Mouse (Mus musculus): ENCODE results near the gene Rapsn. TPM values are rescaled to one million over a fixed set of nuclear protein-coding genes. Genes with fewer than 3 reads are reported as not detected.
"Not testable (repeated sequence)": the region's sequence is repeated elsewhere in the genome, so short reads cannot be mapped to it uniquely, and the experiment has no call there.

The Rapsn gene
- polyA plus RNA-seq (2014; fragmentation: Nextera tagmentation; extraction: Ambion mirVana) = 2.7 and 4.4 TPM in 2 replicates

GRCm38 (mm10) chr2:91035385-91035784 is at the start of gene Rapsn:
Gene Rapsn (plus strand): TSS chr2:91035620.
- Histone ChIP-seq H3K4me1 (ENCODE audit: control insufficient read depth, insufficient read depth, low read length) (no peaks in the 10 kb centered on the region), H3K9ac (ENCODE audit: low read length) (no peak within 1 kb of the TSS), H3K36me3 (ENCODE audit: control insufficient read depth, insufficient read depth, low read length) (no peaks in the 10 kb centered on the region), H3K27me3 (ENCODE audit: control insufficient read depth, insufficient read depth, low read length) (no peaks in the 10 kb centered on the region), H3K27ac (replicated peaks; ENCODE audit: low read depth, low read length) (no peak within 1 kb of the TSS), H3K4me2 (ENCODE audit: low read depth, severe bottlenecking) (no peak within 1 kb of the TSS), H3K4me3 (ENCODE audit: low read depth, low read length) (no peak within 1 kb of the TSS), H3K9me3 (ENCODE audit: control insufficient read depth, low read length) (no peaks in the 10 kb centered on the region)
- WGBS = 66% methylated on average over 9 of the region's 9 CpGs
- no peak for DNase-seq (ENCODE audit: low spot score)
- ATAC-seq (ENCODE audit: insufficient number of reproducible peaks, low FRiP score, low TSS enrichment, low read depth) = no peak

GRCm38 (mm10) chr2:90986055-90986454 is 49.4 kb upstream of the Rapsn start:
- no peaks in the 10 kb centered on the region for H3K4me1 ChIP-seq (ENCODE audit: control insufficient read depth, insufficient read depth, low read length)
- H3K9ac ChIP-seq (ENCODE audit: low read length) = no peak overlapping the region
- no peaks in the 10 kb centered on the region; the same call in 1 of the 2 replicates for H3K36me3 ChIP-seq (ENCODE audit: control insufficient read depth, insufficient read depth, low read length)
- no peaks in the 10 kb centered on the region for H3K27me3 ChIP-seq (ENCODE audit: control insufficient read depth, insufficient read depth, low read length)
- DNase-seq (ENCODE audit: low spot score) (no peak), ATAC-seq (ENCODE audit: insufficient number of reproducible peaks, low FRiP score, low TSS enrichment, low read depth) (no peak)
- H3K4me3 ChIP-seq (ENCODE audit: low read depth, low read length) = no peak overlapping the region
- no peak overlapping the region for H3K4me2 ChIP-seq (ENCODE audit: low read depth, severe bottlenecking)
- 89% methylated on average over 3 of the region's 3 CpGs for WGBS
- H3K9me3 ChIP-seq (ENCODE audit: control insufficient read depth, low read length) = no peaks in the 10 kb centered on the region
- no peak overlapping the region for H3K27ac ChIP-seq (replicated peaks; ENCODE audit: low read depth, low read length)

- Histone ChIP-seq H3K9ac (ENCODE audit: low read length) (no peak overlapping the region), H3K4me1 (ENCODE audit: control insufficient read depth, insufficient read depth, low read length) (no peaks in the 10 kb centered on the region), H3K4me3 (ENCODE audit: low read depth, low read length) (no peak overlapping the region), H3K27me3 (ENCODE audit: control insufficient read depth, insufficient read depth, low read length) (no peaks in the 10 kb centered on the region), H3K27ac (replicated peaks; ENCODE audit: low read depth, low read length) (no peak overlapping the region), H3K9me3 (ENCODE audit: control insufficient read depth, low read length) (no peaks in the 10 kb centered on the region), H3K36me3 (ENCODE audit: control insufficient read depth, insufficient read depth, low read length) (peaks cover 28% of the 10 kb centered on the region), H3K4me2 (ENCODE audit: low read depth, severe bottlenecking) (no peak overlapping the region)
- WGBS = 96% methylated on average over 8 of the region's 8 CpGs
- DNase-seq (ENCODE audit: low spot score) (no peak), ATAC-seq (ENCODE audit: insufficient number of reproducible peaks, low FRiP score, low TSS enrichment, low read depth) (no peak)
Observed at GRCm38 (mm10) chr2:91008536-91008935, 26.9 kb upstream of the Rapsn start.

- no peaks in the 10 kb centered on the region for H3K27me3 ChIP-seq (ENCODE audit: control insufficient read depth, insufficient read depth, low read length)
- no peak overlapping the region for H3K4me3 ChIP-seq (ENCODE audit: low read depth, low read length)
- H3K27ac ChIP-seq (replicated peaks; ENCODE audit: low read depth, low read length) = no peak overlapping the region
- ATAC-seq (ENCODE audit: insufficient number of reproducible peaks, low FRiP score, low TSS enrichment, low read depth) (no peak), DNase-seq (ENCODE audit: low spot score) (no peak)
- no peaks in the 10 kb centered on the region for H3K4me1 ChIP-seq (ENCODE audit: control insufficient read depth, insufficient read depth, low read length)
- H3K36me3 ChIP-seq (ENCODE audit: control insufficient read depth, insufficient read depth, low read length) = peaks cover 12% of the 10 kb centered on the region
- no peaks in the 10 kb centered on the region for H3K9me3 ChIP-seq (ENCODE audit: control insufficient read depth, low read length)
- H3K9ac ChIP-seq (ENCODE audit: low read length) = no peak overlapping the region
- WGBS = 92% methylated on average over 2 of the region's 2 CpGs
- no peak overlapping the region for H3K4me2 ChIP-seq (ENCODE audit: low read depth, severe bottlenecking)
Observed at GRCm38 (mm10) chr2:91013881-91014280, 21.5 kb upstream of the Rapsn start.

- H3K36me3 ChIP-seq (ENCODE audit: control insufficient read depth, insufficient read depth, low read length) = peaks cover 8% of the 10 kb centered on the region
- ATAC-seq (ENCODE audit: insufficient number of reproducible peaks, low FRiP score, low TSS enrichment, low read depth) (no peak), DNase-seq (ENCODE audit: low spot score) (no peak)
- no peak overlapping the region for H3K27ac ChIP-seq (replicated peaks; ENCODE audit: low read depth, low read length)
- H3K4me3 ChIP-seq (ENCODE audit: low read depth, low read length) = no peak overlapping the region
- no peak overlapping the region for H3K4me2 ChIP-seq (ENCODE audit: low read depth, severe bottlenecking)
- H3K4me1 ChIP-seq (ENCODE audit: control insufficient read depth, insufficient read depth, low read length) = no peaks in the 10 kb centered on the region
- WGBS = 92% methylated on average over 4 of the region's 4 CpGs
- no peaks in the 10 kb centered on the region for H3K9me3 ChIP-seq (ENCODE audit: control insufficient read depth, low read length)
- no peak overlapping the region for H3K9ac ChIP-seq (ENCODE audit: low read length)
- H3K27me3 ChIP-seq (ENCODE audit: control insufficient read depth, insufficient read depth, low read length) = no peaks in the 10 kb centered on the region
Observed at GRCm38 (mm10) chr2:91015386-91015785, 20.0 kb upstream of the Rapsn start.

- Histone ChIP-seq H3K4me2 (ENCODE audit: low read depth, severe bottlenecking) (no peak overlapping the region), H3K9ac (ENCODE audit: low read length) (no peak overlapping the region), H3K27ac (replicated peaks; ENCODE audit: low read depth, low read length) (no peak overlapping the region), H3K27me3 (ENCODE audit: control insufficient read depth, insufficient read depth, low read length) (no peaks in the 10 kb centered on the region), H3K36me3 (ENCODE audit: control insufficient read depth, insufficient read depth, low read length) (peaks cover 6% of the 10 kb centered on the region), H3K4me1 (ENCODE audit: control insufficient read depth, insufficient read depth, low read length) (no peaks in the 10 kb centered on the region), H3K9me3 (ENCODE audit: control insufficient read depth, low read length) (no peaks in the 10 kb centered on the region), H3K4me3 (ENCODE audit: low read depth, low read length) (no peak overlapping the region)
- WGBS = 89% methylated on average over 8 of the region's 8 CpGs
- no peak for ATAC-seq (ENCODE audit: insufficient number of reproducible peaks, low FRiP score, low TSS enrichment, low read depth)
- no peak for DNase-seq (ENCODE audit: low spot score)
Observed at GRCm38 (mm10) chr2:91018061-91018788, 17.2 kb upstream of the Rapsn start.

- WGBS = 96% methylated on average over 3 of the region's 3 CpGs
- H3K4me2 ChIP-seq (ENCODE audit: low read depth, severe bottlenecking) = no peak overlapping the region
- no peaks in the 10 kb centered on the region for H3K27me3 ChIP-seq (ENCODE audit: control insufficient read depth, insufficient read depth, low read length)
- no peaks in the 10 kb centered on the region for H3K9me3 ChIP-seq (ENCODE audit: control insufficient read depth, low read length)
- H3K9ac ChIP-seq (ENCODE audit: low read length) = no peak overlapping the region
- DNase-seq (ENCODE audit: low spot score) (no peak), ATAC-seq (ENCODE audit: insufficient number of reproducible peaks, low FRiP score, low TSS enrichment, low read depth) (no peak)
- peaks cover 2% of the 10 kb centered on the region for H3K36me3 ChIP-seq (ENCODE audit: control insufficient read depth, insufficient read depth, low read length)
- no peaks in the 10 kb centered on the region for H3K4me1 ChIP-seq (ENCODE audit: control insufficient read depth, insufficient read depth, low read length)
- H3K27ac ChIP-seq (replicated peaks; ENCODE audit: low read depth, low read length) = no peak overlapping the region
- no peak overlapping the region for H3K4me3 ChIP-seq (ENCODE audit: low read depth, low read length)
Observed at GRCm38 (mm10) chr2:91019911-91020310, 15.5 kb upstream of the Rapsn start.

GRCm38 (mm10) chr2:91022266-91022665 is 13.2 kb upstream of the Rapsn start:
- ATAC-seq (ENCODE audit: insufficient number of reproducible peaks, low FRiP score, low TSS enrichment, low read depth); H3K4me1 ChIP-seq (ENCODE audit: control insufficient read depth, insufficient read depth, low read length); H3K27ac ChIP-seq (replicated peaks; ENCODE audit: low read depth, low read length); H3K9ac ChIP-seq (ENCODE audit: low read length); H3K9me3 ChIP-seq (ENCODE audit: control insufficient read depth, low read length); H3K36me3 ChIP-seq (ENCODE audit: control insufficient read depth, insufficient read depth, low read length); H3K27me3 ChIP-seq (ENCODE audit: control insufficient read depth, insufficient read depth, low read length); H3K4me2 ChIP-seq (ENCODE audit: low read depth, severe bottlenecking); H3K4me3 ChIP-seq (ENCODE audit: low read depth, low read length); DNase-seq (ENCODE audit: low spot score): not testable (repeated sequence)
- 97% methylated on average over 7 of the region's 7 CpGs for WGBS

GRCm38 (mm10) chr2:91023131-91023530 is 12.3 kb upstream of the Rapsn start:
- Histone ChIP-seq H3K4me3 (ENCODE audit: low read depth, low read length) (no peak overlapping the region), H3K9me3 (ENCODE audit: control insufficient read depth, low read length) (no peaks in the 10 kb centered on the region), H3K4me1 (ENCODE audit: control insufficient read depth, insufficient read depth, low read length) (no peaks in the 10 kb centered on the region), H3K36me3 (ENCODE audit: control insufficient read depth, insufficient read depth, low read length) (no peaks in the 10 kb centered on the region; the same call in 1 of the 2 replicates), H3K9ac (ENCODE audit: low read length) (no peak overlapping the region), H3K27ac (replicated peaks; ENCODE audit: low read depth, low read length) (no peak overlapping the region), H3K27me3 (ENCODE audit: control insufficient read depth, insufficient read depth, low read length) (no peaks in the 10 kb centered on the region), H3K4me2 (ENCODE audit: low read depth, severe bottlenecking) (no peak overlapping the region)
- ATAC-seq (ENCODE audit: insufficient number of reproducible peaks, low FRiP score, low TSS enrichment, low read depth) (no peak), DNase-seq (ENCODE audit: low spot score) (no peak)
- WGBS = 85% methylated on average over 2 of the region's 2 CpGs

All from limb, embryonic 11.5 days (tissue).